Mouse (Mus musculus) liver, postnatal 0 days (tissue): ENCODE measurements around the gene Siae.

Source experiments
- CTCF ChIP-seq: sonication (generic); IDR thresholded peaks from 2 replicates; pipeline ENCODE4 v1.5.1; 2016; ENCODE audit warnings: antibody characterized with exemption, low read depth
- EP300 ChIP-seq: IDR thresholded peaks from 2 replicates; pipeline ENCODE4 v1.6.1; 2016; ENCODE audit warnings: antibody characterized with exemption, low read depth, mild to moderate bottlenecking

DNA sequence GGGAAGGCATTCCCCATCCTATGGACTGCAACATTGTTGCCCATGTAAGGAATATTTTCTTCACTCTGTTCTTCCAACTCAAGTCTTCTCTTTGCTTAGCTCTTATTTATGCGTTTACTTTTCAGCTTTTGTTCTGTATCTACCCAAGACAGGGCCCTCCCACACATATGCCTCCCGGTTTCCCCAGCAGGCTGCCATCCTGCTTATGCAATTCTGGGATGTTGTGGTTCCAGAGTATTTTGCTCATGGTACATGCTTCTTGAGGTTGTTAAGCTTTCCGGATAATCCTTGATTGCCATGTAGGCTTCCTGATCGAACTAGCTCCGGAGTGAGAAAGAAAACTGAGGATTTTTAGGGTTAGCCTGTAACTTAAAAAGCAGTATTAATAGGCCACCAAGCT, 59.7 kb downstream of the Siae start:
- TF ChIP-seq CTCF (no peak), EP300 (no peak)
